Mouse (Mus musculus) cerebellum, postnatal 4 days (tissue): ENCODE measurements at regions not wholly inside any gene's neighbourhood (a gene's known extent, or its start where the extent isn't known, plus 50 kb on each side); places are given as distances from the start of the nearest gene placed in this dataset.

Experiments used
- DNase-seq, 2 experiments: peaks; one replicate each; pipeline ENCODE4 v3.0.0; 2022; ENCODE audit warnings: low spot score in 2 of 2, mixed read lengths in 1 of 2

- DNase-seq = no peak
Observed at GRCm38 (mm10) chr17:45928903-45929477, 103.2 kb downstream of the Vegfa start.

- DNase-seq = no peak
Observed at GRCm38 (mm10) chr17:45928013-45928412, 104.2 kb downstream of the Vegfa start.

GRCm38 (mm10) chr17:45925845-45926244 is 106.3 kb downstream of the Vegfa start:
- no peak for DNase-seq

- DNase-seq = no peak
Observed at GRCm38 (mm10) chr17:45924595-45924994, 107.6 kb downstream of the Vegfa start.

DNA sequence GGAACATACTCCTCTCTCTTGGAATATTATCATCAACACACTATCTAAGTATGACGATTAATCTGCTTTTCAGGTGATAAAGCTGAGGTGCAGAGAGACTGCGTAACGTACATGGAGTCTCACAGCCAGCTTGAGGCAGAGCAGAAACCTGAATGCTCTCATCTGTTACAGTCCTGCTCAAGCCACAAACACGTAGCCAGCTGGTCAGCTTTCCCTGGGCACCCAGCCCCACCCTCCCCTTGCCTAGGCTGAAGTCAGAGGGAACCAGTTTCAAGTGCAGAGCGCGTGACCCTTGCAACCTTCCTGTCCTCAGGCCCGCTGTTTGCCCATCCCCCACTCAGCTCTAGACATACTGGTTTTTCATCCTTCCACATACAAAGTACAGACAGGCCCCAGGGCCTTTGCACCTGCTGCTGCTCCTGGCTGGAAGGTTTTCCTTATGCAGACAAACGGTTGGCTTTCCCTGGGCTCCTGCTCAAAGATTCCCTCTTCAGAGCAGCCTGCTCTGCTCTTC is 108.9 kb downstream of the Vegfa start:
- no peak for DNase-seq

DNA sequence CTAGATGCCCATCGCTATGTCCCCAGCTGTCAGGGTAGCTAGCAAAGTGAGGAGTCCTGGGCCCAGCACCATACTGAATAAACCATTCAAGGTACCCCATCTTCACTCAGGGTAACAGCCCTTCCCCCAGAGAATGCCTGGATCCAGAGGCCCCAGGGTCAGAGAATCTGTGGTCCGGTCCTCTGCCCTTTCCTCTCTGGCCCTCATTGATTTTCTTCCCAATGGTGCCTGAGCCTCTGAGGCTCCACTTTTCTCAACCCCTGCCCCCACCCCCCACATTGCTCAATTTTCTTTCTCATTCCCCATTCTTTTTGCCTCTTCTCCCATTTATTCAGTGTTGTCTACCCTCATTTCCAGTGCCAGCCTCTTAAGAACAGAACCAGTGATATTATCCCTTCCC is 114.5 kb downstream of the Vegfa start:
- no peak for DNase-seq

DNA sequence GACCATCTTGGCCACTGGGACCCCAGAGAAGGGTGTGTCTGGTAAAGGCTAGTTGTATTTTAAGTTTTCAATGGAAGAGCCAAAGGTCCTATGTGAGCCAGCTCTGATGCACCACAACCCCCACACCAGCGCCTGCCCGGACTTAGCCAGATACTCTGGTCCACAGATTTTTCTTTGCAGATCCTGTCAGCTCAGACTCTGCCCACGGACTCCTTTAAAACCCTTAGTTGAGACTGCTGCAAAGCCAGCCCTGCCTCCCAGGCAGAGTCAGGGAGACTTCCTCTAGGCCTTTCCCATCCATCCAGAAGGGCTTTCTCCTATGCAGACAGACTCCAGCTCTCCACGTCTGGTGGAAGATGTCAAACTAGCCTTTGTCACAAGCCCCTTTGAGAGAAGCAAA is 115.2 kb downstream of the Vegfa start:
- DNase-seq = no peak

GRCm38 (mm10) chr17:45914706-45915240 is 117.4 kb downstream of the Vegfa start:
- no peak for DNase-seq

- DNase-seq = no peak
Observed at GRCm38 (mm10) chr17:45914237-45914636, 117.9 kb downstream of the Vegfa start.

- DNase-seq = no peak
Observed at GRCm38 (mm10) chr17:45913671-45914070, 118.5 kb downstream of the Vegfa start.

DNA sequence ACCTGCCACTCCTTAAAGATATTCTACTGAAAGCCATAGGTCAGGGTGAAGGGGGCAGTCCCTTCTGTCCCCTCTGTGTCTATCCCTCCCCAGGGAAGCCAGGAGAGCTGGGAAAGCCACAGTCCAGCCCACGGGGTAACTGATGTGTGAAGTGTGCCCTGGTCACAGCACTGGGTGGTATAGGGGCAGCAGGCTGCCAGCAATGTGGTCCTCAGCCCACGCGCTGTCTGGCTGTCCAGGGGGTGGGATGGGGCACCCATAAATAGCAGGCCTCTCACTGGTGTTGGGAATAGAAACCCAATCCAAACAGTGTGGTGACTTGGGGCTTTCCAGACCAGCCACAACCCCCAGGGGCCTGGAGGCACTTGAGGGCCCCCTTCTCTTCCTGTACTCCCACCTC is 120.0 kb downstream of the Vegfa start:
- DNase-seq = no peak

DNA sequence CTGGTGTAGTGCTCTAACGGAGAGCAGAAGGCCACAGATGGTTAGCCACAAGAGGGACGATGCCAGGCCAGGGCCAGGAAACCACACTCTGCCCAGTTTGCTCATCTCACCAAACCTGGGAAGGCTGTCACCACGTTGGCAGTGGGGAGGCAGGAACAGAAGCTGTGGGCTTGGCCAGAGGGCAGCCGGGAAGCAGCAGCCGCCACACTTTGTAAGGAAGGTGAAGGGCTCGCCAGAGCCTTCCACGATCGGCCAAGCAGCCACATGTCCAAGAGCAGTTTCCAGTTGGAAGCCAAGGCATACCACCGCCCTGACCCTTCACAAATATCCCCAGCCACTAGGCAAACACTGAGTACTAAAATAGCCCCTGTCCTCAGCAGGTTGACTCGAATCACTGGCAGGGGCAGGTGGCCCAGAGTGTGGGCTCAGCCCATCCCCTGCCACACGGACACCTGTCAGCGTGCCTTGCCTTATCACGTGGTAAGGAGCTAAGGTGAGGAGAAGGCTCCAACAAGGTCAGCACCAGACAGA is 120.9 kb downstream of the Vegfa start:
- DNase-seq = no peak

DNA sequence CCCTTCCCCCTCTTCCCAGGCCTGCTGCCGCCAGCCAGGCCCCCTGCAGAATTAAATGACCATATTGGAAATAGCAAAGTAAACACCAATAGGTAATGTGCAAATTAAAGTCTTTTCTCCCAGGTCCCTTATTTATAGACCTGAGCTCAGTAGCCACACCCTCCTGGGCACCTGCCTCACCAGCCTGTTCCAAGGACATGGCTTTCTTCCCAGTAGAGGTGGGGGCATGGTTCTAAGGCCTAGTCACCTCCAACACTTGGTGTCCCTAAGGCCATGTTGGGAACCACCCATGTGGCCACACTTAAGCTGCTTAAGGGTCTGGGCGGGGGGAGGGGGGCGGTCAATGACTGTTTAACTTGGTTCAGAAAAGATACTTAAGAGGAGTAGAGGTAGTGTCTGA is 121.9 kb downstream of the Vegfa start:
- no peak for DNase-seq

GRCm38 (mm10) chr17:45907587-45907986 is 124.6 kb downstream of the Vegfa start:
- no peak for DNase-seq

DNA sequence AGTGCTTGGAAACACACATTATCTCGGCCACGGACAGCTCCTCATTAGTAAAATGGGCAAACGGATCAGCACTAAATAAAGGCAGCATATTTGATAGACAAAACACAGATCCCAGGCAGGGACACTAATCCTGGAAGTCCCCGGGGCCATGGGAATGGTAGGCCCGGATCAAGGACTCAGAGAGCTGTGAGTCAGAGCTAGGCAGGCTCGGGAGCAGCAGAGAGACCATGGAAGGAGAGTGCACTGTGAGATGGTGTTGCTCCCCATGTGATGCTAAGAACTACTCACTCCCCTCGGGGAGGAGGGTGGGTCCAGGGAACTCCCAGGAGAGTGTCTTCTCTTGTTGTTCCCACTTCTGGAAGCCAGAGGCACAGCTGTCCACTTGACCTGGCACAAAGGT is 126.6 kb downstream of the Vegfa start:
- DNase-seq = no peak

DNA sequence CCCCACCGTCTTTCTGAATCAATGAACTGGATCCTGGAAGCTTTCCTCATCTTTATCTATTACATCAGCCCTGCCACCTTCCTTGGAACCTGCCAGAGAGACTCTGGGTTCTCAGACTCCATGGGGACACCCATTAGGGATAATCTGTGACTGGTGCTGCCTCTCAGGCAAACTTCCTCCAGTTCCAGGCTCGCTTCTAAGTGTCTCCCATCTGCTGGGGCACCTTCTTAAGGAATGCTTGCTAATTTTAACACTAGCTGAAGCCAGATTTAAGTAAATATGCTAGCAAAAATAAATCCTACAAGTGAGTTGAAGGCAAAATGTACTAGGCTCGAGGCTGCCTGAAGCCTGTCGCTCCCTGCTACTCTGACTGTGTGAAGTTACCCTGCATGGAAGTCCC is 127.9 kb downstream of the Vegfa start:
- DNase-seq = no peak

DNA sequence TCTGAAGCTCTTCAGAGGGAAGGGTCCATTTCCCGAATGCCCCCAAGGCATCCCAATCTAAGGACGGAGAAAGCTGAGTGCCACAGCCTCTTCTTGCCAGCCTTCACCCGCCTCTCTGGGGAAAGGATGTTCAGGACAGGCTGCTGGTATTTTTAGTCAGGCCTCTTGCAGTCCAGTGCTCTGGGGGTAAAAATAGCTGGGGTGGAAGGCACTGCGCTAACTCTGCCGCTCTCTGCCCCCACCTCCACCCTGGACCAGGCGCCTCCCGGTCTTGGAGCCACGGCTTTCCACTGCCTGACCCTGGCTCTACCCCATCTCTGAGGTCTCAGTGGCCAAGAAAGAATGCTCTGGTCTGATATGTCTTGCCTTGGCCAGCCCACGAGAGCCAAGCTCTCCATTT is 128.9 kb downstream of the Vegfa start:
- no peak for DNase-seq

DNA sequence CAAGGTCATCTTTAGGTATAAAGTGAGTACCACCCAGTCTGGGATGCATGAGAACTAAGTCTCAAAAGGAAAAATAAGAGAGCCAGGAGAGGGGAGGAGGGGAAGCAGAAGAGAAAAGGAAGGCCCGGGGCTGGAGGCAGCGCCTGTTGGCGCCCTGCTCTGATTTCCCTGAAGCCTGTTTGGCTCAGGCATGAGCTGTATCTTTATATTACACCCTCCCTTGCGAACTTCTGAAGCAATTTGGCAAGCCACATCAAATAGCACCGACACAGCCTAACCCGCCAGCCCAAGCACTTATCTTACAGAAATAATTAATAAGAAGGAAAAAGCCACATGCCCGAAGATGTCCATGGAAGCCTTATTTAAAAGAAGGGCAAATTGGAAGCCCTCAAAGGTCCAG is 129.5 kb downstream of the Vegfa start:
- DNase-seq = no peak

GRCm38 (mm10) chr17:45896922-45897302 is 135.3 kb downstream of the Vegfa start:
- DNase-seq = no peak

GRCm38 (mm10) chr17:45896142-45896921 is 135.8 kb downstream of the Vegfa start:
- peak in 1 of 2 experiments; percentile 19 for DNase-seq

- no peak for DNase-seq
Observed at GRCm38 (mm10) chr17:45894166-45894565, 138.0 kb downstream of the Vegfa start.

- DNase-seq = no peak
Observed at GRCm38 (mm10) chr17:45893698-45894097, 138.5 kb downstream of the Vegfa start.

GRCm38 (mm10) chr17:45893094-45893493 is 139.1 kb downstream of the Vegfa start:
- no peak for DNase-seq
